Mouse (Mus musculus): ENCODE measurements around the gene Tppp2. TPM values are rescaled to one million over a fixed set of nuclear protein-coding genes. Genes with fewer than 3 reads are reported as not detected.

Tppp2 gene
- polyA plus RNA-seq, 1 experiment from 2014 or later, result not detected

- 84% methylated on average over 9 of the region's 9 CpGs for WGBS (ENCODE audit: insufficient replicate concordance)
- Histone ChIP-seq H3K27ac (ENCODE audit: low read depth) (no peak overlapping the region), H3K4me1 (ENCODE audit: insufficient read depth) (peaks cover 4% of the 10 kb centered on the region; the same call in 1 of the 2 replicates), H3K4me3 (ENCODE audit: low read depth, low read length) (no peak overlapping the region), H3K9ac (replicated peaks) (no peak overlapping the region), H3K36me3 (replicated peaks; ENCODE audit: insufficient read depth, low read length) (peaks cover 18% of the 10 kb centered on the region), H3K9me3 (ENCODE audit: low read length) (no peaks in the 10 kb centered on the region), H3K4me2 (ENCODE audit: low read depth, low read length) (no peak overlapping the region), H3K27me3 (ENCODE audit: insufficient read depth, low read length) (no peaks in the 10 kb centered on the region)
- TF ChIP-seq CTCF (IDR thresholded peaks at IDR 0.05; ENCODE audit: low read depth) (no peak), EP300 (IDR thresholded peaks at IDR 0.05; ENCODE audit: low read depth) (no peak)
- ATAC-seq, result peak; percentile 23
- no peak for DNase-seq
These were observed 14.4 kb upstream of the Tppp2 start for GRCm38 (mm10) chr14:51903782-51904181.

DNA sequence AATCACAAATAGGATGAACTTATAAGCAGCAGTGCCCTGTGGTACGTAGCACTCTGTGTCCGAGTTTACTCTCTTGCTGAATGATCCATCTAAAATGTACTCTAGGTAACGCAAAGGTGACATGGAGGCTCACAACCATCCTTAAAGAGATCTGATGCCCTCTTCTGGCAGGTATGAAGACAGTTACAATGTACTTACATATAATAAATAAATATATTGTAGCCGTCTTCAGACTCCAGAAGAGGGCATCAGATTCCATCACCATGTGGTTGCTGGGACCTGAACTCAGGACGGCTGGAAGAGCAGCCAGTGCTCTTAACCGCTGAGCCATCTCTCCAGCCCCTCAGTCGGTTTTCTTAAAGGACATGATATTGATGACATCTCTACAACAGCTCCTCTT is 13.5 kb upstream of the Tppp2 start:
- no peak overlapping the region for H3K27ac ChIP-seq (ENCODE audit: low read depth)
- TF ChIP-seq CTCF (IDR thresholded peaks at IDR 0.05; ENCODE audit: low read depth) (peak; percentile 47), EP300 (IDR thresholded peaks at IDR 0.05; ENCODE audit: low read depth) (no peak)
- no peak overlapping the region for H3K9ac ChIP-seq (replicated peaks)
- no peaks in the 10 kb centered on the region for H3K27me3 ChIP-seq (ENCODE audit: insufficient read depth, low read length)
- ATAC-seq (no peak), DNase-seq (no peak)
- no peak overlapping the region for H3K4me3 ChIP-seq (ENCODE audit: low read depth, low read length)
- 64% methylated on average over 7 of the region's 7 CpGs for WGBS (ENCODE audit: insufficient replicate concordance)
- no peak overlapping the region for H3K4me2 ChIP-seq (ENCODE audit: low read depth, low read length)
- H3K36me3 ChIP-seq (replicated peaks; ENCODE audit: insufficient read depth, low read length), result peaks cover 20% of the 10 kb centered on the region
- H3K4me1 ChIP-seq (ENCODE audit: insufficient read depth), result peaks cover 4% of the 10 kb centered on the region; the same call in 1 of the 2 replicates
- no peaks in the 10 kb centered on the region for H3K9me3 ChIP-seq (ENCODE audit: low read length)

GRCm38 (mm10) chr14:51906102-51906501 is 12.1 kb upstream of the Tppp2 start:
- H3K4me2 ChIP-seq (ENCODE audit: low read depth, low read length), result no peak overlapping the region
- TF ChIP-seq CTCF (IDR thresholded peaks at IDR 0.05; ENCODE audit: low read depth), result no peak
- TF ChIP-seq EP300 (IDR thresholded peaks at IDR 0.05; ENCODE audit: low read depth), result no peak
- H3K27ac ChIP-seq (ENCODE audit: low read depth), result no peak overlapping the region
- DNase-seq (no peak), ATAC-seq (no peak)
- WGBS (ENCODE audit: insufficient replicate concordance), result 53% methylated on average over 11 of the region's 11 CpGs
- H3K36me3 ChIP-seq (replicated peaks; ENCODE audit: insufficient read depth, low read length), result peaks cover 29% of the 10 kb centered on the region
- no peak overlapping the region for H3K9ac ChIP-seq (replicated peaks)
- no peaks in the 10 kb centered on the region for H3K9me3 ChIP-seq (ENCODE audit: low read length)
- peaks cover 12% of the 10 kb centered on the region for H3K4me1 ChIP-seq (ENCODE audit: insufficient read depth)
- no peaks in the 10 kb centered on the region for H3K27me3 ChIP-seq (ENCODE audit: insufficient read depth, low read length)
- H3K4me3 ChIP-seq (ENCODE audit: low read depth, low read length), result no peak overlapping the region

DNA sequence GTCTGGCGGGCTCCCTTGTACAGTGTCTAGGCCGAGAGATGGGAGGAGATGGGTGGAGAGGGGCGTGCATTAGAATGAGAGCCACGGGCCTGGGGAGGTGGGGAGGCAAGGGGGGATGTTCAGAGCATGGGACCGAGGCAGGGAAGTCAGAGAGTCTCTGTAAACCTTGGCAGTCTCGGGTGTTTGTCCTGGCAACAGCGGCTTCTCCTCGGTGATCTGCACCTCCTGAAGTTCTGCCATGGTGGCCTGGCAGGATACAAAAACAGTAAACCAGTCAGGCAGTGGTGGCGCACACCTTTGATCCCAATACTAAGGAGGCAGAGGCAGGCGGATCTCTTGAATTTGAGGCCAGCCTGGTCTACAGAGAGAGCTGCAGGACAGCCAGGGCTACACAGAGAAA is 6.9 kb upstream of the Tppp2 start:
- H3K4me2 ChIP-seq (ENCODE audit: low read depth, low read length), result peak overlapping the region; percentile 88
- H3K9me3 ChIP-seq (ENCODE audit: low read length), result no peaks in the 10 kb centered on the region
- H3K27me3 ChIP-seq (ENCODE audit: insufficient read depth, low read length), result peaks cover 4% of the 10 kb centered on the region; the same call in 1 of the 2 replicates
- peak overlapping the region; percentile 92 for H3K27ac ChIP-seq (ENCODE audit: low read depth)
- no peak for DNase-seq
- peaks cover 32% of the 10 kb centered on the region for H3K4me1 ChIP-seq (ENCODE audit: insufficient read depth)
- peak overlapping the region; percentile 55; the same call in 1 of the 2 replicates for H3K9ac ChIP-seq (replicated peaks)
- peak overlapping the region; percentile 60 for H3K4me3 ChIP-seq (ENCODE audit: low read depth, low read length)
- peaks cover 24% of the 10 kb centered on the region for H3K36me3 ChIP-seq (replicated peaks; ENCODE audit: insufficient read depth, low read length)
- 75% methylated on average over 10 of the region's 10 CpGs for WGBS (ENCODE audit: insufficient replicate concordance)
- no peak for TF ChIP-seq EP300 (IDR thresholded peaks at IDR 0.05; ENCODE audit: low read depth)
- no peak for TF ChIP-seq CTCF (IDR thresholded peaks at IDR 0.05; ENCODE audit: low read depth)
- ATAC-seq, result no peak

GRCm38 (mm10) chr14:51912391-51913061 is 5.7 kb upstream of the Tppp2 start:
- ATAC-seq (peak; percentile 80), DNase-seq (peak; percentile 56)
- peaks cover 20% of the 10 kb centered on the region for H3K36me3 ChIP-seq (replicated peaks; ENCODE audit: insufficient read depth, low read length)
- H3K27me3 ChIP-seq (ENCODE audit: insufficient read depth, low read length), result peaks cover 4% of the 10 kb centered on the region; the same call in 1 of the 2 replicates
- H3K9ac ChIP-seq (replicated peaks), result peak overlapping the region; percentile 65
- peaks cover 31% of the 10 kb centered on the region for H3K4me1 ChIP-seq (ENCODE audit: insufficient read depth)
- peak overlapping the region; percentile 92 for H3K27ac ChIP-seq (ENCODE audit: low read depth)
- no peaks in the 10 kb centered on the region for H3K9me3 ChIP-seq (ENCODE audit: low read length)
- 12% methylated on average over 14 of the region's 14 CpGs for WGBS (ENCODE audit: insufficient replicate concordance)
- peak; percentile 66; the same call in 1 of the 2 replicates for TF ChIP-seq EP300 (IDR thresholded peaks at IDR 0.05; ENCODE audit: low read depth)
- TF ChIP-seq CTCF (IDR thresholded peaks at IDR 0.05; ENCODE audit: low read depth), result no peak
- H3K4me2 ChIP-seq (ENCODE audit: low read depth, low read length), result peak overlapping the region; percentile 88
- H3K4me3 ChIP-seq (ENCODE audit: low read depth, low read length), result peak overlapping the region; percentile 60

DNA sequence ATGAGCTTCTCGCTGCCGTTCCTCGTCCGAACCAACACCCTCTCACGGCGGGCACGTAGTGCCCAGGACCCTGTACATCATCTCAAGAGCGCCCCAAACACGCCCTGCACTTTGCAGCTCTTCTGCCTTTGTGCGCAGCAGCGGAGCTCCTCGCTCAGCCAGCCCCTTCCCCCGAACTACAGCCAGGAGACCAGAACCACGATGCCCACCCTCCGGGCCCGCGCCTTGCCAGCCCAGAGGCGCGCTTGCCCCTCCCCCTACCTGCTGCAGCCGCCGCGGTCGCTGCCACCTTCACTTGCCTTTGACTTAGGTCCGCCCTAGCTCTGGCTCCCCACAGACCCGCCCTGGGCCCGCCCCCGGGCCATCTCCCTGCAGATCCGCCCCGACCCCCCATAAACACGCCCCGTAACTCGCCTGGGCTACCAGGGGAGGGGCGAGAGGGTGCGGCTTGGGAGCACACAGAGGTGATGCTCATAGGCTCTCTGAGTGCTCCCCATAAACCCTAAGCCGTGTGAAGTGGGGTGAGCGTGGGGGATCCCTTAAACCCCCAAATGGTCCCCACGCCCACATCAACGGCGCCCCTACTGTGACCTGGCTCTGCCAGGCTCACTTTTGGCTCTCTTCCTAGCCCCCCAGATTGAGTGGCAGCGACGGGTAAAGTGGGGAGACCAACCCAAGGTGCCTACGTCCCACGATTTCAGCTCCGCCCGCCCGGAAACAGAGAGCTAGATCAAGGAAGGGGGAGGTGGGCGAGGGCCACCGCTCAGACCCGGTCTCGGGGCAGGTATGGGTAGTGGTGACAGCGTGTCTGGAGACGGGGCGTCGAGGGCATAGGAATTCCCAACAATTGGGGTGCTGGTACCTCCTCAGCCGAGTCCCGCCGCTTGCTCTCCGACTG is 4.9 kb upstream of the Tppp2 start:
- H3K27ac ChIP-seq (ENCODE audit: low read depth), result peak overlapping the region; percentile 92
- peak; percentile 87 for ATAC-seq
- peaks cover 15% of the 10 kb centered on the region for H3K36me3 ChIP-seq (replicated peaks; ENCODE audit: insufficient read depth, low read length)
- H3K9me3 ChIP-seq (ENCODE audit: low read length), result no peaks in the 10 kb centered on the region
- H3K27me3 ChIP-seq (ENCODE audit: insufficient read depth, low read length), result peaks cover 4% of the 10 kb centered on the region; the same call in 1 of the 2 replicates
- DNase-seq, result peak; percentile 88
- H3K4me3 ChIP-seq (ENCODE audit: low read depth, low read length), result peak overlapping the region; percentile 60
- H3K4me1 ChIP-seq (ENCODE audit: insufficient read depth), result peaks cover 27% of the 10 kb centered on the region
- WGBS (ENCODE audit: insufficient replicate concordance), result under 1% methylated on average over 56 of the region's 58 CpGs
- TF ChIP-seq CTCF (IDR thresholded peaks at IDR 0.05; ENCODE audit: low read depth) (no peak), EP300 (IDR thresholded peaks at IDR 0.05; ENCODE audit: low read depth) (no peak)
- H3K4me2 ChIP-seq (ENCODE audit: low read depth, low read length), result peak overlapping the region; percentile 88
- H3K9ac ChIP-seq (replicated peaks), result peak overlapping the region; percentile 65

Measured in liver, postnatal 0 days (tissue).